Mouse (Mus musculus) spleen, adult 12 weeks (tissue): ENCODE results near the gene Scube3.
A peak's percentile ranks its signal among the peaks of the same experiment; 100 is the strongest.
"Not testable (repeated sequence)": the region's sequence is repeated elsewhere in the genome, so short reads cannot be mapped to it uniquely, and the experiment has no call there.

ENCODE experiments used
- DNase-seq: peaks from one replicate; pipeline ENCODE4 v3.0.0; 2022; ENCODE audit warnings: low spot score

The Scube3 gene

DNA sequence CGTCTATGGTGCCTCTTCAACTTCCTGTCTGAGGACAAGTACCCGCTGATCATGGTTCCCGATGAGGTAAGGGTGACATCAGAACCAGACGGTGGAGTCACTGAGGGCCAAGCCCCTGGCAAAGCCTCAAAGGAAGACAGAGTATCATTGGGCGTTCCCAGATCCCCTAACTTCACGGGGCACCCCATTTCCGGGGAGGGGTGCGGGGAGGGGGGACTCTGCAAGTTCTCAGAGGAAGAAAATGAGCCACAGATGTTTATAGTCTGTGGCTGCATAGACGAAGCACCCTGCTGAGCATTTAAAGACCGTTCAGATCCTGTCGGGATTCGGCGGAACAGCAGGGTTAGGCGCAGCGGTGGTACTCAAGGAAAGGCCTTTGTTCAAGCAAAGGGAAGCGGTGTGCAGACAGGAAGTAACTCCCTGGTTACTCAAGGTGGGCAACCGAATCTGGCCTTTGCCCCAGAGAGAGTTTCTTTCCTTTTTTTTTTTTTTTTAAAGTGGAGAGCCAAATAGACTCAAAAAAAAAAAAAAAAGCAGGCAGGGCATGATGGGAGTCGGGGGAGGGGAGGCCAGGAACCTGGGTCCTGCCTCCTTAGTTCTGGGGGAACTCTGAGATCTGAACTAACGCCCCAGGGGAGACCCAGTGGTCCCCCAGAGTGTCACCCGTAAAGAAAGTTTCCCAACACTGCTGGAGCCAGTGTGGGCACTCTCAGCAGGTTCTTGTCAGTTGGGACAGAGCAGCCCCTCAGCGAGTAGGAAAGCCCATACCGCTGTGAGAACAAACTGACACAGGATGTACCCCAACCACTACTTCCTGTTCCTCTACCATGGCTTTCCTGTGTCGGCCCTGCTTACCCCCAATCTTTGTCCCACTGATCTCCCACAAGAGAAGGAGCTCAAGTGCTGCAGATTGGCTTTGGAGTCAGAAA is 76.0 kb downstream of the Scube3 start:
- DNase-seq, result peak; percentile 51

DNA sequence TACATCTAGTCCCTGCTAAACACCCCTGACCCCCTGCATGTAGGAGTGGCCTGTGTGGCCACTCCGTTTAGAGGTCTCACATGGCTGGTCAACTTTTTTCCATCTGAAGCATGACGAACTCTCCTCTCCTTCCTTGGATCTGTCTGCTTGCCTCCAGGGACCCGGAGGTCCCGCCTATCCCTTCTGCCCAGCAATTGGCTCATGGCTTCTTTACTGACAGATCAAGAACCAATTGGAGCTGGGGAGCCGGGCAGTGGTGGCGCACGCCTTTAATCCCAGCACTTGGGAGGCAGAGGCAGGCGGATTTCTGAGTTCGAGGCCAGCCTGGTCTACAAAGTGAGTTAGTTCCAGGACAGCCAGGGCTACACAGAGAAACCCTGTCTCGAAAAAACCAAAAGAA is 80.5 kb downstream of the Scube3 start:
- not testable (repeated sequence) for DNase-seq

DNA sequence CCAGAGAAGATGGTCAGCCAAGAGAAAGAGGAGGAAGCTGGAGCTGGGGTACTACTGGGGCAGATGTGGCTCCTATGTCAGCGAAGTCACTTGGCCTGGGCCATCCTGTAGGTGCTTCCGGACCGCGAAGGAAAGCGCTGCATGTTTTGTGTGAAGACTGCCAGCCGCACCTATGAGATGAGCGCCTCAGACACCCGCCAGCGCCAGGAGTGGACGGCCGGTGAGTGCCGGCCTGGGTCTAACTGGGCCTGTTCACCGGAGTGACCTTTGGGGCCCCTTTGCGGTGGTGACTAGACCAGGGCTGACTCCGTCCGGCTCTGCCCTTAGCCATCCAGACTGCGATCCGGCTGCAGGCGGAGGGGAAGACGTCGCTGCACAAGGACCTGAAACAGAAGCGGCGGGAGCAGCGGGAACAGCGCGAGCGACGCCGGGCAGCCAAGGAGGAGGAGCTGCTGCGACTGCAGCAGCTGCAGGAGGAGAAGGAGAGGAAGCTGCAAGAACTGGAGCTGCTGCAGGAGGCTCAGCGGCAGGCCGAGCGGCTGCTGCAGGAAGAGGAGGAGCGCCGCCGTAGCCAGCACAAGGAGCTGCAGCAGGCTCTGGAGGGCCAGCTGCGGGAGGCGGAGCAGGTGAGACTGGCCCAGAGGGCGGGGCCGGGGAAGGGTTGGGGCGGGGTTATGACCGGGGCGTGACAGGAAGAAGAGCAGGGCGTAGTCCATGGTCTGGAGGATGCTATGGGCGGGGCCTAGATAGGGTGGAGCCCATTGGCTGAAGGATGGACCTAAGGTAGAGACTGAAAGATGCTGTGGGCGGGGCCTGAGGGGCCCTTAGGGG is 81.8 kb downstream of the Scube3 start:
- DNase-seq, result peak; percentile 80
